Mouse (Mus musculus) lung, embryonic 14.5 days (tissue): ENCODE measurements around the gene Mcub. TPM values are rescaled to one million over a fixed set of nuclear protein-coding genes. Genes with fewer than 3 reads are reported as not detected.

ENCODE experiments used
- ATAC-seq: fragments of 200-750 bp; cut with Nextera tagmentation; 2 replicates; pipeline ENCODE4 v1.8.0; 2017; ENCODE audit warnings: mild to moderate bottlenecking, moderate TSS enrichment, moderate library complexity; ENCODE audit not compliant: insufficient read depth
- DNase-seq: peaks from one replicate; pipeline ENCODE4 v3.0.0-alpha.2; 2015
- H3K27ac ChIP-seq: fragments of 300-500 bp; sonication (generic); 2 replicates; pipeline ENCODE4 v1.5.1; 2014; ENCODE audit warnings: low read depth, mild to moderate bottlenecking, moderate library complexity
- H3K27me3 ChIP-seq: fragments of 300-500 bp; sonication (generic); 2 replicates; pipeline ENCODE4 v1.6.1; 2014; ENCODE audit warnings: low read length, control low read depth; ENCODE audit not compliant: insufficient read depth
- H3K36me3 ChIP-seq: fragments of 300-500 bp; sonication (generic); 2 replicates; pipeline ENCODE4 v1.6.1; 2014; ENCODE audit warnings: control low read depth; ENCODE audit not compliant: insufficient read depth
- H3K4me1 ChIP-seq: fragments of 300-500 bp; sonication (generic); 2 replicates; pipeline ENCODE4 v1.6.1; 2014; ENCODE audit warnings: antibody characterized with exemption, control low read depth; ENCODE audit not compliant: insufficient read depth
- H3K4me2 ChIP-seq: fragments of 300-500 bp; sonication (generic); 2 replicates; pipeline ENCODE4 v1.6.1; 2014; ENCODE audit warnings: mild to moderate bottlenecking
- H3K4me3 ChIP-seq: fragments of 300-500 bp; sonication (generic); 2 replicates; pipeline ENCODE4 v1.5.1; 2014; ENCODE audit warnings: low read depth, low read length
- H3K9ac ChIP-seq: fragments of 300-500 bp; sonication (generic); 2 replicates; pipeline ENCODE4 v1.6.1; 2014
- H3K9me3 ChIP-seq: fragments of 300-500 bp; sonication (generic); 2 replicates; pipeline ENCODE4 v1.6.1; 2016; ENCODE audit warnings: low read depth, low read length, control low read depth
- CTCF ChIP-seq: IDR thresholded peaks from 2 replicates; pipeline ENCODE4 v1.5.1; 2016; ENCODE audit warnings: antibody characterized with exemption, low read depth
- WGBS: fragments of 180-500 bp; shearing (Covaris S2); extraction: QIAGEN DNeasy Blood & Tissue Kit; methylation state at CpG from one replicate; pipeline ENCODE4 v1.1.7; 2014; 5-methylcytosine and 5-hydroxymethylcytosine counted together
- polyA plus RNA-seq: library from polyadenylated mRNA; unstranded; fragments of >200 nt; fragmentation: Nextera tagmentation; extraction: Ambion mirVana; gene quantifications from 2 replicates; pipeline ENCODE4 v1.2.1, GENCODE M21; 2014

The Mcub gene
- polyA plus RNA-seq, 1 experiment from 2014 or later: 2.9 TPM

- ATAC-seq (no peak), DNase-seq (no peak)
- TF ChIP-seq CTCF: no peak
- no peaks in the 10 kb centered on the region for H3K4me1 ChIP-seq
- H3K4me3 ChIP-seq: no peak overlapping the region
- H3K4me2 ChIP-seq: no peak overlapping the region
- 79% methylated on average over 5 of the region's 5 CpGs for WGBS
- no peak overlapping the region for H3K9ac ChIP-seq
- H3K9me3 ChIP-seq: no peaks in the 10 kb centered on the region
- no peaks in the 10 kb centered on the region for H3K36me3 ChIP-seq
- H3K27me3 ChIP-seq: no peaks in the 10 kb centered on the region
- H3K27ac ChIP-seq: no peak overlapping the region
These were observed 20.7 kb downstream of the Mcub start for GRCm38 (mm10) chr3:129949158-129949773.

GRCm38 (mm10) chr3:129948359-129948758, 21.6 kb downstream of the Mcub start:
- no peaks in the 10 kb centered on the region for H3K27me3 ChIP-seq
- no peak for DNase-seq

GRCm38 (mm10) chr3:129946217-129946914, 23.6 kb downstream of the Mcub start:
- H3K27me3 ChIP-seq: no peaks in the 10 kb centered on the region
- H3K9ac ChIP-seq: no peak overlapping the region
- ATAC-seq: no peak
- no peak overlapping the region for H3K27ac ChIP-seq
- no peak for TF ChIP-seq CTCF
- 47% methylated on average over 5 of the region's 5 CpGs for WGBS
- H3K36me3 ChIP-seq: no peaks in the 10 kb centered on the region
- no peak overlapping the region for H3K4me2 ChIP-seq
- DNase-seq: no peak
- H3K9me3 ChIP-seq: no peaks in the 10 kb centered on the region
- H3K4me3 ChIP-seq: no peak overlapping the region
- H3K4me1 ChIP-seq: no peaks in the 10 kb centered on the region

More at GRCm38 (mm10) chr3:129948359-129948758, 21.6 kb downstream of the Mcub start:
- Histone ChIP-seq H3K36me3 (no peaks in the 10 kb centered on the region), H3K4me3 (no peak overlapping the region), H3K4me2 (no peak overlapping the region), H3K9me3 (no peaks in the 10 kb centered on the region), H3K9ac (no peak overlapping the region), H3K4me1 (no peaks in the 10 kb centered on the region), H3K27ac (no peak overlapping the region)
- 58% methylated on average over 5 of the region's 5 CpGs for WGBS
- no peak for TF ChIP-seq CTCF
- ATAC-seq: no peak

GRCm38 (mm10) chr3:129943813-129944212, 26.2 kb downstream of the Mcub start:
- Histone ChIP-seq H3K4me2 (no peak overlapping the region), H3K4me3 (no peak overlapping the region), H3K9ac (no peak overlapping the region), H3K9me3 (no peaks in the 10 kb centered on the region), H3K27ac (no peak overlapping the region), H3K36me3 (no peaks in the 10 kb centered on the region), H3K4me1 (no peaks in the 10 kb centered on the region), H3K27me3 (no peaks in the 10 kb centered on the region)
- TF ChIP-seq CTCF: no peak
- ATAC-seq (no peak), DNase-seq (no peak)
- WGBS: 62% methylated on average over 4 of the region's 4 CpGs

- Histone ChIP-seq H3K4me2 (no peak overlapping the region), H3K27ac (no peak overlapping the region), H3K9ac (no peak overlapping the region), H3K4me1 (no peaks in the 10 kb centered on the region), H3K36me3 (no peaks in the 10 kb centered on the region), H3K27me3 (no peaks in the 10 kb centered on the region), H3K9me3 (no peaks in the 10 kb centered on the region), H3K4me3 (no peak overlapping the region)
- no peak for DNase-seq
- 90% methylated on average over 1 of the region's 1 CpGs for WGBS
- ATAC-seq: no peak
- no peak for TF ChIP-seq CTCF
These were observed 28.7 kb downstream of the Mcub start for GRCm38 (mm10) chr3:129941291-129941690.

- Histone ChIP-seq H3K4me1 (no peaks in the 10 kb centered on the region), H3K9me3 (no peaks in the 10 kb centered on the region), H3K4me3 (no peak overlapping the region), H3K36me3 (no peaks in the 10 kb centered on the region), H3K27me3 (no peaks in the 10 kb centered on the region), H3K4me2 (no peak overlapping the region), H3K27ac (no peak overlapping the region), H3K9ac (no peak overlapping the region)
- no peak for TF ChIP-seq CTCF
- no peak for DNase-seq
- no peak for ATAC-seq
- WGBS: 98% methylated on average over 2 of the region's 2 CpGs
These were observed 29.2 kb downstream of the Mcub start for GRCm38 (mm10) chr3:129940780-129941179.

- H3K4me3 ChIP-seq: no peak overlapping the region
- no peak for TF ChIP-seq CTCF
- H3K36me3 ChIP-seq: no peaks in the 10 kb centered on the region
- H3K4me2 ChIP-seq: no peak overlapping the region
- DNase-seq (no peak), ATAC-seq (no peak)
- no peak overlapping the region for H3K9ac ChIP-seq
- 64% methylated on average over 7 of the region's 7 CpGs for WGBS
- no peaks in the 10 kb centered on the region for H3K27me3 ChIP-seq
- no peaks in the 10 kb centered on the region for H3K4me1 ChIP-seq
- H3K27ac ChIP-seq: no peak overlapping the region
- H3K9me3 ChIP-seq: no peaks in the 10 kb centered on the region
These were observed 30.9 kb downstream of the Mcub start for GRCm38 (mm10) chr3:129939058-129939457.
